Mouse (Mus musculus) thymus, postnatal 0 days (tissue): ENCODE data around the gene Zdhhc1. TPM values are rescaled to one million over a fixed set of nuclear protein-coding genes. Genes with fewer than 3 reads are reported as not detected.

ENCODE experiments used
- DNase-seq: peaks from one replicate; pipeline ENCODE4 v3.0.0-alpha.2; 2015; ENCODE audit warnings: low spot score
- polyA plus RNA-seq: library from polyadenylated mRNA; unstranded; fragments of >200 nt; fragmentation: Nextera tagmentation; extraction: Ambion mirVana; gene quantifications from 2 replicates; pipeline ENCODE4 v1.2.1, GENCODE M21; 2015

Zdhhc1 gene
- polyA plus RNA-seq, 1 experiment from 2014 or later = 6.9 TPM

DNA sequence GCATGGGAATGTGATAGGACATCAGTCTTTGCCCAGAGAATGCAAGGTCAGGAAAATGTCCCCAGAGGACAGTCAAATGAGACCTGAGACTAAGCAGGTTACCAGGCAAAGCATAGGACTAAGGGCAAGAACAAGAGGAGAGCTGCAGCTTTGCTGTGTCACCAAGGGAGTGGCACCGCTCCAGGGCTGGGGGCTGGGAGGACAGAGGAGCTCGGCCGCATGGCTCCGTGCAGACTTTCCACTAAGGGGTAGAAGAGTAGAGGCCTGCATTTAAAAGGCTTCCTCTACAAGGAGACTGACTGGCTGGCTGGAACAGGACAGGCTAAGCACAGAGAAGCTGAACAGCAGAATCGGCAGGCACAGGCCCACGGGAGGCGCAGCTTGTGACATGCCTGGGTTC lies 32.1 kb downstream of the Zdhhc1 start:
- DNase-seq = no peak

DNA sequence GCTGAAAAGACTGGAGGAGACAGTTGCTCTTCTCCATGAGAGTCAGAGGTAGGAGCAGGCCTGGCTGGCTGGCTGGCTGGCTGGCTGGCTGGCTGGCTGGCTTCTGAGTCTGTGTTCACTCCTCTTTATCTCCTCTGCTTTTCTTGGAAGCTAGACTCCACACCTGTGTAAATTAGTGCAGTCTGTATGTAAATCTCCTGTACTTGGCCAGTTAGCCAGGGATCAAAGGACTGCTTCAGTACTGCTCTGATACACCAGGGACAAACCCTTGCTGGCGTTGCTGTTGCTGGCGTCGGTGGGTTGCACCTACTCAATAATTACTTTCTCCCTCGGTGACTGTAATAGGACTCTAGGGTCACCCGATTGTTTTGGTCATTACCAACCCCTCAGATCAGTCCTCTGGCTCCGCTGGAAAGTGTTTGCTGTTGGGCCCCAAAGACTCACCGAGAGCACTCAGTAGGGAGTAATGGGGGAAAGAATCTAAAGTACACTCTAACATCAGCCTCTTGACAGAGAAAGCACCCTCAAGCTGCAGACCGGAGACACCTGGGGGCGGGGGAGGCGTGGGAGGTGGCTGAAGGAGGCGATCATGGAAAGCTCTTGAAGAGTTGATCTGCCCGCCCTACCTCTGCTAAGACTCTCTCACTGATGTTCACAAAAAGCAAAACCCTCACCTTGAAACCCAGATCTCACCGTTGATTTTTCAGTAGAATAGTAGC lies 35.5 kb downstream of the Zdhhc1 start:
- DNase-seq = no peak

GRCm38 (mm10) chr8:105455218-105455617 lies 41.5 kb downstream of the Zdhhc1 start:
- DNase-seq = no peak

- DNase-seq = no peak
Observed at GRCm38 (mm10) chr8:105454088-105454487, 42.6 kb downstream of the Zdhhc1 start.

- no peak for DNase-seq
Observed at GRCm38 (mm10) chr8:105453296-105453695, 43.4 kb downstream of the Zdhhc1 start.

- DNase-seq = no peak
Observed at GRCm38 (mm10) chr8:105451903-105452603, 44.6 kb downstream of the Zdhhc1 start.

- no peak for DNase-seq
Observed at GRCm38 (mm10) chr8:105450977-105451376, 45.7 kb downstream of the Zdhhc1 start.

GRCm38 (mm10) chr8:105448596-105448995 lies 48.1 kb downstream of the Zdhhc1 start:
- DNase-seq = no peak

DNA sequence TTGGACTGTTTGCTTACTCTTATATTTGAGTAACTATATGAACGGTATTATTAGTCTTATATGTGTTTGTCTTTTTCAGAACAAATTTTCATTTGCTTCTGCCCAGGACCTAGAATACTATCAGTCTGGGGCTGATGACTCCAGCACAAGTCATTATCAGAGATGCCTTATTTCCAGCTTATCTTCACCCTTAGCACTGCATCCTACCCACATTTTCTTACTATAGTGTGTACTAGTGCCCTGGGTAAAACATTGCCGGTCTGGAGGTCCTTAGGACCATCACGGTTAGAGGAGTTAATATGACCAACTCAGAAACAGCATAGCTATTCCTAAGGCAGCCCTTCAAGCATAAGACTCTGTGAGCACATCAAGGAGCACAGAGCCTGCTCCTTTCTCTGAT lies 48.5 kb downstream of the Zdhhc1 start:
- no peak for DNase-seq

GRCm38 (mm10) chr8:105446127-105446552 lies 50.6 kb downstream of the Zdhhc1 start:
- no peak for DNase-seq

DNA sequence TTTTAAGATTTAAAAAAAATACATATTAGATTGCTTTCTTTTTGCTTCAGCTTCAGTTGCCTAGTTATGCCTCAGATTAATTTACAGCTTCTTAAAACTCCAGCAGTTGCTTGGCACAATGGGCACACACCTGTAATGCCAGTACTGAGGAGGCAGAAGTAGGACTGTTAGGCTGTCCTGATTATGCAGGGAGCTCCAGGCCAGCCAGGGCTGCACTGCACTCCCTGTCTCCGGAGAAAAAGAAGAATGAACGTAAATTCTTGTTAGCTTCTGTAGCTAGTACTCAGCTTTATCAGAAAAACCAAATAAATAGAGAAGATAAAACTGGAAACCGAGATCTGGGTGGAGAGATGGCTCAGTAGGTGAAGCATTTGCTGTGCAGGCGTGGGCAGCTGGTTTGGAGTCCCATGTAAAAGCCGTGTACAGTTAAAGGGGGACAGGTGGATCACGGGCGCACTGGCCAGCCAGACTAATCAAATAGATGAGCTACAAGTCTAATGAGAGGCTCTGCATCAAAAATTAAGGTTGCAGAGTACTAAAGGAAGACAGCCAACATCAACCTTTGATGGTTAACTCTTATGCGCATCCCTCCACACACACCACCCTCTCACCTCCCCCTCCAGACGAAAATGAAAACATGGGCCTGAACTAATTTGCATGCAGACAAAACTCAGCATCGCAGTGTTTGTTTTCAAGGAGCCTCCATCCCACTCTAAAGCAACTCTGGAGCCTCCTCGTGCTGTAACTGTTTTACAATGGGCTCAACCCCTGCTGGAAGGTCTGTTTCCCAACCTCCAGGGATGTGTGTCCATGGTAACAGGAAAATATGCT lies 51.2 kb downstream of the Zdhhc1 start:
- no peak for DNase-seq

DNA sequence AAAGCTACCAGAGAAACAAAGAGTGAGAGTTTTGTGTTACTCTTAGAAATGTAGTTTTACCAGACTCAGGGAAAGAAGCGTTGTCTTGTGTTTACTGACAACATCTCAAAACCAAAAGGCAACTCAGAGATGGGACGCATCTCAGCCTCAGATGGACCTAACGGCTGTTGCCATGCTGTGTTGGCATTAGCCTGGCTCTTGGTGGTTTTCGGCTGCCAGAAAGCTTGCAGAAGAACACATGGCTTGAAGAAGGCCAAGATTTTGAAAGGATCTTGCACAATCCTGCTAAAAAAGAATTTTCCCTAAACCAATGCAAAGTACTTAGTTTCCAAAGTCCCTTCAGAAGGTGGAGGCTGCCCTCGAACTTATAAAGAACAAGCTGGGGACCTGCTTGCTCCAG lies 54.0 kb downstream of the Zdhhc1 start:
- DNase-seq = no peak

GRCm38 (mm10) chr8:105441433-105441832 lies 55.3 kb downstream of the Zdhhc1 start:
- DNase-seq = peak; percentile 43

GRCm38 (mm10) chr8:105438865-105439264 lies 57.8 kb downstream of the Zdhhc1 start:
- peak; percentile 68 for DNase-seq

GRCm38 (mm10) chr8:105437078-105437748 lies 59.5 kb downstream of the Zdhhc1 start:
- no peak for DNase-seq

- no peak for DNase-seq
Observed at GRCm38 (mm10) chr8:105436218-105436617, 60.5 kb downstream of the Zdhhc1 start.

DNA sequence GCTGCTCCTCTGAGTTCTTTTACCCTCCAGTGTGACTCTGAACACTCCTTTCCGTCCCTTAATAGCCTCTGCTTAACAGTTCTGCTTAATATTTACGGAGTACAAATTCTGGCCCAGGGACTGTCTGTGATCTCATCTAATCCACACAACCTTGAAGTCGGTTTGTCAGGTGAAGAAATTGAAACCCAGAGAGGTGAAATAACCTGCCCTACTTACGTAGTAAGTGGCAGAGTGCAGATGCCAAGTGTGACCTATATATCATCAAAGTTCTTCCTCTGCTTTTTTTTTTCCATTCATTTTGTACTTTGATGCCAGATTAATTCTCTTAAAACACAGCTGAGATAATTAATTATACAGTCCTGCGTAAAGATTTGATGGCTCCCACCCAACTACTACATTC lies 62.6 kb downstream of the Zdhhc1 start:
- peak; percentile 51 for DNase-seq

- no peak for DNase-seq
Observed at GRCm38 (mm10) chr8:105433511-105433910, 63.2 kb downstream of the Zdhhc1 start.

DNA sequence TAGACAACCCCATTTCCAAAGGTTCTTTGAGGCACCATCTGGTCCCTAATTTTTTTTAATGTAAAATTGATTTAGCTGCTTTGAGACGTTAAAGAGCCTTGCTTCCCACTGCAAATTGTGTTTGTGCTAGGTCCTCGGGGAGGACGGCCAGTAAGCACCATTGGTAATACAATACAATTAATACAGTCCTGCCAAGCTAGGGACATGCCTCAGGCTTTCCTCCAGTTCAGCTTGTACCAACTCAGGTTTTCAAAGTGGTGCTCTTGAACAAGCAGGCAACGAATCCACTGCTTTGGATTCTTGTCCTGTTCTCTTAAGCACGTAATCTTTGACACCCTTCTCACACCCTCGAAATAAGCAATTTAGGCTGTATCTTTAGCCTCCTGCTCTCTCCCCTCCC lies 63.7 kb downstream of the Zdhhc1 start:
- DNase-seq = no peak

DNA sequence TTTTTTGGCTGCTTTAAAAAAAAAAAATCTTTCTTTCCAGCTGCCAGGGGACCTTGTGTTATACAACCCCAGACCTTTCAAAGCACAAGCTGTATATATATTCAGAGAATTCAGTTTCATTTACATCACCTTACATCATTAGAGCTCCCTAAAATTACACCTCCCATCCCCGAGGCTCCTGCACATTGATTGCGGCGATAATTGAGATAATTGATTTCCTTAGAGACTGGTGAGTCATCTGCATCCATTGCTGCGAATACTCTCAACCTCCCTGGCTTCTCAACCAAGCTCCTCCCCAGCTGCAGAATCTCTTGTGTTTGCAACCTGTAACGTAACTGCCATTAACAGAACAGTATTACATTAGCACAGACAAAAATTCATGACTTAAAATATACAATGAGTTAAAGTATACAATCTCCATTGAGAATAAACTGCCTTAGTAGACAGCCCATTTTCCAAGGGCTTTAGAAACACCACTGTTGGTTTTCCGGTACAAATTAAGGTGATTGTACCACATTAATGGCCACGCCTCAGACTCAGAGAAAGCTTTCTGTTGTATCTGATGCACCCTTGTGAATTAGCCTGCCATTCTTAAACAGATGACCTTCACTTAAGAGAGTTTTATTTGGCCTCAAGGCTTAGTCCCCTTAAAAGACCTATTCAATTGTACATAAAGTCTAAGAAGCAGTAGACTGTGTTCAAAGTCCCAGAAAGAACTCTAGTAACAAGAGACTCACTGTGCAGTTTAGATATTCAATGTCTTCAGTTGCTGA lies 64.8 kb downstream of the Zdhhc1 start:
- DNase-seq = no peak

- DNase-seq = no peak
Observed at GRCm38 (mm10) chr8:105426878-105427277, 69.8 kb downstream of the Zdhhc1 start.
